9 mouse cellular contexts compared by ENCODE assay signal in the genomic region with DNA sequence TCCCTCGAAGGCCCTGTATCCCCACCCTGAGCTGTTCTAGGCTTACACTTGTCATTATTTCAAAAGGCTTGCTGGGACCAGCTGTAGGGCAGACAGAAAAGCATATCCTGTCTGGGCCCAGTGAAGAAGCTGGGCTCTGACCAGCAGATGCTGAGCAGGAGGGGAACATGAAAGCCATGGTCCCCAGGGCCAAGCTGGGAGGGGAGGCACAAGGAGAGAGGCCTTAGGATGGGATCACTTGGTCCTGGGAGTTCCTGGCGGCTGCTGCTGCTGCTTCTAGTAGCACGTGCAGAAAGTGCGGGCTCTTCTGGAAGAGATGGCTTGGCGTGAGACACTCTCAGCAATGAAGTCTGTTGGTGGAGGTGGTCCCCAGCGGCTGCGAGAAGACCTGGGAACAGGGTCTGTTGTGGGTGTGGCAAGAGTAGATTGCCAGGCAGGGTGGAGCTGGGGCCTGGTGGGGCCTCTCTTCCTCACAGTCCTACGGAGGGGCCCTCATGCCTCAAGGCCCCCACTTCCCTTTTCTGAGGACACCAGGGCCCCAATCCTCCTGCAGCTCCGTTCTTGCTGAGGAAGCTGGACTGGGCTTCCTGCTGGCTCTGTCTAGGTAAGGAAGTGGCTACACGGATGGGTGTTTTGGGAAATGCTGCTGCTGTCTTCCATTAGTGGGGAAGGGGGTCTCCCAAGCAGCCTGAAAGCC. TPM values are rescaled to one million over a fixed set of nuclear protein-coding genes. Genes with fewer than 3 reads are reported as not detected.
DNase-seq lines count a peak whose midpoint lies in the region; ATAC-seq and TF ChIP-seq lines count a peak whose summit lies in the region.
"Had no signal": no experiment of that assay in that cellular context is flagged by ENCODE, and none has a peak within 500 bp of the region (broad histone marks: within the 10 kb centered on the region; RNA-seq: fewer than 3 reads in every experiment).

No protein-coding gene starts in this region.

- H3K36me3 ChIP-seq in testis, adult 2 months (ENCODE audit: control insufficient read depth, insufficient read depth, low read length): no peaks in the 10 kb centered on the region
- H3K36me3 ChIP-seq in liver, embryonic 14.5 days (replicated peaks; ENCODE audit: control insufficient read depth, insufficient read depth, low read depth): no peaks in the 10 kb centered on the region
- no peaks in the 10 kb centered on the region for H3K36me3 ChIP-seq in hindbrain, embryonic 14.5 days (replicated peaks; ENCODE audit: control insufficient read depth, insufficient read depth)

- H3K9me3 ChIP-seq in liver, embryonic 14.5 days (ENCODE audit: control insufficient read depth, low read length): no peaks in the 10 kb centered on the region
- no peaks in the 10 kb centered on the region for H3K9me3 ChIP-seq in hindbrain, embryonic 14.5 days (ENCODE audit: control insufficient read depth, low read length)

- no peak overlapping the region for H3K4me3 ChIP-seq in gastrocnemius, adult 2 months
- H3K4me3 ChIP-seq in testis, adult 2 months (ENCODE audit: control insufficient read depth, low read depth, low read length): no peak overlapping the region
- peak overlapping the region; percentile 78 to 92 for H3K4me3 ChIP-seq in liver, embryonic 14.5 days (ENCODE audit: insufficient read depth in 1 of 2, low read depth in 2 of 2, low read length in 2 of 2)
- no peak overlapping the region for H3K4me3 ChIP-seq in hindbrain, embryonic 14.5 days (replicated peaks; ENCODE audit: low read length)

- peak; percentile 48; the same call in 1 of the 2 replicates for TF ChIP-seq EP300 in liver, embryonic 14.5 days (IDR thresholded peaks at IDR 0.05; ENCODE audit: low read depth)

- TF ChIP-seq POLR2A in testis, adult 2 months (IDR thresholded peaks at IDR 0.05; ENCODE audit: control insufficient read depth, low read depth, low read length): no peak

- DNase-seq in gastrocnemius, adult 2 months: peak; percentile 57
- DNase-seq in gastrocnemius, adult 18-20 months (ENCODE audit: low spot score): no peak
- no peak for DNase-seq in testis, postnatal 14 days (ENCODE audit: low spot score)
- DNase-seq in liver, embryonic 14.5 days (ENCODE audit: low read depth in 3 of 3, low spot score in 3 of 3): peak in 2 of 3 experiments; percentile 54 to 64
- DNase-seq in ovary, postnatal 10 days (ENCODE audit: low spot score): no peak
- DNase-seq in cerebellum, adult 11-12 months: no peak
- DNase-seq in hindbrain, embryonic 14.5 days (ENCODE audit: low spot score): no peak

- peaks cover 11% of the 10 kb centered on the region; the same call in 1 of the 2 replicates for H3K4me1 ChIP-seq in testis, adult 2 months (ENCODE audit: control insufficient read depth, insufficient read depth, low read length)
- peaks cover 55 to 62% of the 10 kb centered on the region in 2 experiments for H3K4me1 ChIP-seq in liver, embryonic 14.5 days (replicated peaks; ENCODE audit: control insufficient read depth in 2 of 2, insufficient read depth in 2 of 2, low read length in 1 of 2)
- H3K4me1 ChIP-seq in hindbrain, embryonic 14.5 days (replicated peaks; ENCODE audit: control insufficient read depth, insufficient read depth, low read length): peaks cover 6% of the 10 kb centered on the region; the same call in 1 of the 2 replicates

- ATAC-seq in liver, embryonic 14.5 days (ENCODE audit: insufficient read depth): peak; percentile 82
- ATAC-seq in hindbrain, embryonic 14.5 days (ENCODE audit: low FRiP score): no peak
- ATAC-seq: hindbrain, embryonic 16.5 days had no signal

- TF ChIP-seq CTCF in gastrocnemius, adult 2 months (IDR thresholded peaks at IDR 0.05): no peak
- TF ChIP-seq CTCF in testis, adult 2 months (IDR thresholded peaks at IDR 0.05; ENCODE audit: control insufficient read depth, insufficient read depth, insufficient replicate concordance, low read depth, low read length): no peak
- TF ChIP-seq CTCF in liver, embryonic 14.5 days (IDR thresholded peaks at IDR 0.05; ENCODE audit: low read depth): no peak

- peak overlapping the region; percentile 66 for H3K27ac ChIP-seq in gastrocnemius, adult 2 months
- peak overlapping the region; percentile 24; the same call in 1 of the 2 replicates for H3K27ac ChIP-seq in testis, adult 2 months (ENCODE audit: control insufficient read depth, insufficient read depth, low read depth, low read length)
- peak overlapping the region; percentile 95 for H3K27ac ChIP-seq in liver, embryonic 14.5 days
- no peak overlapping the region for H3K27ac ChIP-seq in hindbrain, embryonic 14.5 days

- intact Hi-C loops in gastrocnemius, adult 2 months (cut with DNase I): no loop called here

- 10% methylated on average over 10 of the region's 10 CpGs for WGBS in liver, embryonic 14.5 days (ENCODE audit: insufficient replicate concordance)
- WGBS in hindbrain, embryonic 14.5 days: 81% methylated on average over 10 of the region's 10 CpGs

- peak overlapping the region; percentile 95 for H3K9ac ChIP-seq in liver, embryonic 14.5 days (replicated peaks)
- no peak overlapping the region for H3K9ac ChIP-seq in hindbrain, embryonic 14.5 days

- H3K4me2 ChIP-seq in liver, embryonic 14.5 days (ENCODE audit: low read depth): peak overlapping the region; percentile 97
- H3K4me2 ChIP-seq in hindbrain, embryonic 14.5 days (replicated peaks): no peak overlapping the region

- no peaks in the 10 kb centered on the region for H3K27me3 ChIP-seq in testis, adult 2 months (ENCODE audit: control insufficient read depth, insufficient read depth, low read length)
- H3K27me3 ChIP-seq in liver, embryonic 14.5 days (ENCODE audit: control insufficient read depth, insufficient read depth, low read length): no peaks in the 10 kb centered on the region
- H3K27me3 ChIP-seq in hindbrain, embryonic 14.5 days (ENCODE audit: control insufficient read depth, insufficient read depth, low read length): no peaks in the 10 kb centered on the region

RNA-seq across cellular contexts. Expression of a gene that starts 27.9 kb away (rescaled TPM):
- 1 to 10 TPM; 3.4 to 6.6 TPM for total RNA-seq in gastrocnemius, adult 2 months (2021)
- 1 to 10 TPM; 1.9 to 3.2 TPM for total RNA-seq in gastrocnemius, adult 18-20 months (2021)
- polyA plus RNA-seq in testis, adult 2 months (2012; rRNA removed): 4.6 and 5.4 TPM in 2 replicates
- 21.3 and 24.7 TPM in 2 replicates for polyA plus RNA-seq in liver, embryonic 14.5 days (2012; rRNA removed)
- polyA plus RNA-seq in liver, embryonic 14.5 days (2014; fragmentation: Nextera tagmentation; extraction: Ambion mirVana): 20.0 and 24.7 TPM in 2 replicates
- polyA plus RNA-seq in hindbrain, embryonic 14.5 days (2014; fragmentation: Nextera tagmentation; extraction: Ambion mirVana): 4.9 and 6.3 TPM in 2 replicates

Comparison
In these comparisons a context has a peak if more than half of its experiments do, and no peak if none do; other contexts are left out.
1. DNase-seq: peak in gastrocnemius, adult 2 months (single experiment) and liver, embryonic 14.5 days (2 of 3); none in gastrocnemius, adult 18-20 months (single experiment), testis, postnatal 14 days (single experiment), ovary, postnatal 10 days (single experiment), cerebellum, adult 11-12 months (single experiment) and hindbrain, embryonic 14.5 days (single experiment).
2. H3K4me3 ChIP-seq: peak in liver, embryonic 14.5 days (2 of 2); none in gastrocnemius, adult 2 months (single experiment), testis, adult 2 months (single experiment) and hindbrain, embryonic 14.5 days (single experiment).